Mouse (Mus musculus) adrenal gland, postnatal 10 days (tissue): Measurements from ENCODE around the gene Slc1a7. TPM values are rescaled to one million over a fixed set of nuclear protein-coding genes. Genes with fewer than 3 reads are reported as not detected.

Experiments
- DNase-seq: peaks from one replicate; pipeline ENCODE4 v3.0.0; 2021; ENCODE audit warnings: mixed read lengths
- total RNA-seq, 2 experiments: library from RNA; stranded (reverse); gene quantifications; 2 replicates each; pipeline ENCODE4 v1.2.3; 2021

Slc1a7 gene
- total RNA-seq, 2 experiments from 2014 or later, result 0.15 to 0.39 TPM

DNA sequence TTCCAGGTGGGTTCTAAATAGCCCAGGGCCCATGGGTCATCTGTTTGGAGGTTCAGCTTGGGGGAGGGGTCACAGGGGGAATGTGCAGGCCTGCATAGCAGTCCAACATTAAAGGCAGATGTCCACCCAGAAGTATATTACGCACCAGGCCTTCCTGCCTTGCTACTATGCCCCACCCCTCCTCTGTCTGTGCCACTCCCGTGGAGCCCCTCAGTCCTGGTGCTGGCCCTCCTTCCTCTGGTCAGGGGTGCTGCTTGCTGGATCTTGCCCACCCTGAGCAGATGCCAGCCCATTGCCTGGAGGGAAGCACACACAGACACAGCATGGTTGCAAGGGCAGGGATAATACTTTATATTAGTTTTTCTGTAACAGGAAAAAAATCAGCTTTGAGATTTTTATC, 46.3 kb downstream of the Slc1a7 start:
- DNase-seq, result no peak

DNA sequence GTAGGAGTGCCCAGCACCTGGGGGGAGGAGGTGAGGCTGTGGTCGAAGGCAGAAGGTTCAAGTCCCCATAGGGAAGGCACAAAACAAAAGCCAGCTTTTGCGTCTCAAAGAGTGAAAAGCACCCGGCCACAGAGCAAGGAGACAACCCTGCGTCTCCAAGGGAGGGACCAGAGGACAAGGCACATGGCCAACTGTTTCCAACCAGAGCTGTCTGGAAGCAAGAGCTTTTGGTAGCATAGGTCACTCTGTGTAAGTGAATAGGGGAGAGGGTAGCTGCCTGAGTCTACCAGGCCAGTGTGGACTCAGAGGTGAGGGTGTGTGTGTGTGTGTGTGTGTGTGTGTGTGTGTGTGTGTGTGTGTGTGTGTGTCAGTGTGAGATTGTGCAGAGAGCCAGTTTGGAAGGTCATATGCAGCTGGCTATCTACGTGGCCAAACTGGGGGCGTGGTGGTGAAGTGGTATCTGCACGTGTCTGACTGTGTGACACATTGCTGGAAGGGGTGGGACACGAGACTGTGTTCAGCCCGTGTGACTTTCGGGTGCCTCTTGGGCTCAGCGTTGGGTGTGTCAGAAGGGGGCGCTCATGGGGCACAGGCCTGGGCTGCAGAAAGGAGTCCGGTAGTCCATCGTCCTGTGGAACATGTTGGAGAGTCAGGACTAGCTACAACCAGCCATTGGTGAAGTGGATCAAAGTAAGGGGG, 47.1 kb downstream of the Slc1a7 start:
- peak; percentile 78 for DNase-seq

DNA sequence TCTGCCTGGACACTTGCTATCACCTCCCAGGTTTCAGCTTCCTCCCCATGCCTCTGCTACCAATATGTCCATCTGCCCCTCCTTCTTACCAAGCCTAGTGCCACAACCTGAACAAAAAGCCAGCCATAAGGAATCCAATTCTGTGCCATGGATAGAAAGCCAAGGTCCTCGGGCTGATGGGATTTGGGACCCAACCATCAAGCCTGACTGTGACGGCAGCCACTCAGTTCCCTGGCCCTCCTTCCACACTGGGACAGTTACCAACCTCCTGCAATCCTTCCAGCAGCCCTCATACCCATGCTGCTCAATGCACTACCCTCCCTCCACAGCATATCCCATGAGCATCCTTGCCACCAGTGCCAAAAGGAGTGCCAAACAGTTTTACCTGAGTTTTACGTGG, 48.2 kb downstream of the Slc1a7 start:
- DNase-seq, result peak; percentile 59

DNA sequence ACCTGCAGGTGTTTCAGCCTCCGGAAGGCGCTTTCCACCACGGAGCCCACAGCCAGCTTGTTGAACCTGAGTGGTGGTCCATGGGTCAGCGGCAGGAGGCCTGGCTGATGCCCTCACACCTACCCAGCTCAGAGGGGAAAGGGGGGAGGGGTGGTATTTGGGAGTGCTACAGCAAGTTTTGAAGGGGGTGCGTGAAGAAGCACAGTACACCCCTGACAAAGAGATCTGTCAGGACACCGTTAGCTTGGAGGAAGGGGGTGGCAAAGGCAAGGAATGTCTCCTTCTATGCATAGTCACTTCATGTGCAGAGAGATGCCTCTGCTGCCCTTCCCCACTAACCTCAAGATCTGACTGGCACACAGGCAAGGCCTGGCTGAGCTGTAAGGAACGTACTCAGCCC, 49.7 kb downstream of the Slc1a7 start:
- no peak for DNase-seq

DNA sequence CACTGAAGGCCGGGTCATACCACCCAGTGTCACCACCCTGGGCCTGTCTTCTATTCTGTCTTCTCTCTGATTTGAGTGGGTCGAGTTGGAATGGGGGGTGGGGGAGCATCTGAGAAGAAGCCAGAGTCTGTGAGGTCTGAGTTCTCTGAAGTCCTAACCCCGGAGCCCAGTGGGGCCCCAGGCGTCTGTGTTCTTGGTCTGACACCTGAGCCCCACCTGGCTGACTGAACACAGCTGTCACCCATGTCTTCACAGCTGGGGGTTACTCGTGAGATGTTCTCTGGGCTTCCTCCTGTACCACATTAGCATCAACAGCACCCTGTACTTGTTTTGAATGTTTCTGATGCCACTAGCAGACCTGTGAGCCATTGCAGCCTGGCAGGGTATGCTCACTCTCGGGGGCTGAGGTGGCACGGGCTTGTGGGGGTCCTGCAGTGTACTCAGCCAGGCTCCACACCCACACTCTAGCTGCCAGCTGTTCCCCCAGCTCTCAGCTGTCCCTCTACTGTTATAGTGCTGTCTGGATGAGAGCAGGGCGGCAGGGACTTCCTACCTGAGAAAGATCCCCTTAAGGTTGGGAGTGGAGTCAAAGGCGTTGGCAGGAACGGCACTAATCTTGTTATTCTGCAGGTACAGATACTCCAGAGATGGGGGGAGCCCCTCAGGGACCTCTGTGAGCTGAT, 50.2 kb downstream of the Slc1a7 start:
- no peak for DNase-seq

DNA sequence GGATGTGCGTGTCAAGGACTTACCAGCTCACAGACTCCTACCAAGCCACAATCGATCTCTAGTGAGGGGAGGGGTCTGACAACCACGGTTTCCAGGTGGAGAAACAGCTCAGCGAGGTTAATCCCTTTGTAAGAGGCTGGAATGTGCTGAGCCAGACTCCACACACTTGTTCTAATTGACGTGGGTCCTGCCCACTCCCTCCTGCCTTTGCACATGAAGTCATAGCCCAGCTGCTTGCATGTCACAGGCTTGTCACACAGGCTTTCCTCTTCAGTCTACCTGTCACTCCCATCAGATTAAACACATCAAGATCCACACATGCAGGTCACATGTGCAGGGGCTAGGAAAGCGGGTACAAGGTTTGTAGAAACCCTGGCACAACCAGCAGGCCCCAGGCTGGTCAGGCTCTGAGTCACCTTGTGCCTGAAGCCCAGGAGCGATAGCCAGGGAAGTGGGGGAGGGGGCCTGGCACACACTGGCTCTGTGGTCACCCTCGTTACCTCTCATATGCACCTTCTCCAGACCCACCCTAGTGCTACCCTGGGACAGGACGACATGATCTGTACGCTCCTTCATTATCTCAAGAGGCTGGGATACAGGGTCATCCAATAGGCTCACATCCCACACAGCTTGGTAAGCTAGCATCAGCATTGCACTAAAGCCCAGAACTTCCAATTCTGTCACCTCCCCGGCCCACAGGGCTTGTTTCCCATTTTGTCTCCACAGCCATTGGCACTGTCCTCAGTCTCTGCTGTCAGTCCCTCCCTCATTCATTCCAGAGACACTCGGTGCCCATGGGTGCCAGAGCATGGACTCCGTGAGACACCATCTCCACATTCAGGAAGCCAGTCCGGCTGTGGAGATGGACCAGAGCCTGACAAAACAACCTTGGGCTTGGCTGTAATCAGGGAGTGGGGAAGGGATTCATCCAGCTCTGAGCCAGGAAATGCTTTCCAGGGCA, 51.1 kb downstream of the Slc1a7 start:
- no peak for DNase-seq

DNA sequence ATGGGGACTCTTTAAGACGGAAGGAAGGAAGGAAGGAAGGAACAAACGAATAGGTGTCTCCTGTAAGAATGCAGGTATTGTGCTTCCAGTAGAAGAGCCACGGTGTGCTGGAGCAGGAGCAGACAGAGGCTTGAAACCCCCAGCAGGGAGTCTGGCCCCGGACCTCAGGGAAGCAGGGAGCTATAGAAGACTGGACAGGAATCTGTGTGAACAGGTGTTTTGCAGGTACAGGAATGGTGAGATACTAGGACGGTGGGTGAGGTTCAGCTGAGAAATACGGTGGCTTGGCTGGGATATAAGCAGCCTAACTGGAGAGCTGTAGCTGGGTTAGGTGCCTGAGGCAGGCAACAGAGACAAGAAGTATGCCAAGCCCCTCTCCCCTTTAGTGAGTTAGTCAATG, 52.0 kb downstream of the Slc1a7 start:
- DNase-seq, result no peak

DNA sequence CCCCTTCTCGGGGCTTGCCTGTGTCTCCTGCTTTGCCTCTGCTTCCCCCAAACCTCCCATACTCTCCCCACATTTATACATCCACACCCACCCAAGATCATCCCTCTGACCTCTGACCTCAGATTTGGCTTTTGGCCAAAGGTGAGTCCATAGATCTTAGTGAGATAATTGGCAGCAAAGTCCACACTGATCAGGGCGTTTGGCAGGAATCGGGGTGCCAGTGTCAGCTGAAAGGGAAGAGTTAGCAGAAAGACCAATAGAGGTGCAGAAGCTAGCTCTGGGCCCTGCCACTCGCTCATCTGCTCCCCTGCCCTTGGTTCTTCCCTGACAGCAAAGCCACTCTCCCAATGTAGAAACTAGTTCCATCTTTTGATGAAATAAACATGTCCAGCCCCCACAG, 55.1 kb downstream of the Slc1a7 start:
- no peak for DNase-seq

DNA sequence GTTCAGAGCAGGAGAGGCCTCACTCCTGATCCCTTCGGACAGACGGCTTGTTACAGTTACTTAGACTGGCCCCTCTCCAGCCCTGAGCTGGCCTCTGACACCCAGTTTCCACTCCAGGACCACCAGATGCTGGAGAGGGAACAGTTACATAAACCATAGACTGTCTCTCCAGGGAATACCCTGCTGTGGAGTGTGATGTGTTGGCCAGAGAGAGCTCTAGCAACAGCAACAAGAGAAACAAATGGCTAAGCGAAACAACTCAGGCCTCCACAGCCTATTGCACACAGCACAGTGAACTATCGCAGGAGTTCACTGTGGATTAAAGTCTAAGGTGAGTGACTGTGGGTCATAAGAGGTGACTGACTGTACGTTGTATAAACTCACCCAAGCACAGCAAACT, 56.5 kb downstream of the Slc1a7 start:
- DNase-seq, result peak; percentile 24

DNA sequence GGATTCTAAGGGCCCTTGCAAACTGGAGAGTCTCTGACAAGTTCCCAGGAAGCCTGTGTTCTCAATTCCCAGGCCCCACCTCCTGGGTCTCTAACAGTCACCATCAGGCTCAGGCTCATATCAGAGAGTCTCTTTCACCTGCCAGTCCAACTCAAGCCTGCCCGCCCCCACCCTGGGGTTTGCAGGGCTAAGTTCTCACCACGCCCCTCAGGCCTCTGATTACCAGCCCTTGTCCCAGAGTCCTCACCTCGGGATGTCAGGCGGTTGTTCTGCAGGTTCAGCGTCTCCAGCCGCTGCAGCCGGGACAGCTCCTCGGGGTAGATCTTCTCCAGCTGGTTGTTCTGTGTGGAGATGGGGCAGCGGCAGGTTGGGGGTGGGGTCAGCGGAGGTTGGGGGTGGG, 57.1 kb downstream of the Slc1a7 start:
- DNase-seq, result no peak

DNA sequence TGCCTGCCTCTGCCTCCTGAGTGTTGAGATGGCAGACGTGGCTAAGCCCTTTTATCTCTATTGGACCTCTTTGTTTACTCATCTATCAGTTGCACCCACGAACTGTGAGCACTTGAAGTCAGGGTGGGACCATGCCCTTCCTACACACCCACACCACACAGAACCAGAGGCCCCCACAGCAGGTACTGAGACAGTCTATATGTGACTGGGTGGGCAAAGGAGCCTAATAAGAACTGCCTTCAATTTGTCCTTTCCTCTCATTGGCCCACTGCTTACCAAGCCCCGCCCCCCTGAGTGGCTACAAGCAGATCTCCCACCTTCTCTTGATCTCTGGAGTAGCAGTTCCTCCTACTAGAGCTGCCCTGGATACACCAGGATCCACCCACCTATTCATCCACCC, 58.1 kb downstream of the Slc1a7 start:
- no peak for DNase-seq

DNA sequence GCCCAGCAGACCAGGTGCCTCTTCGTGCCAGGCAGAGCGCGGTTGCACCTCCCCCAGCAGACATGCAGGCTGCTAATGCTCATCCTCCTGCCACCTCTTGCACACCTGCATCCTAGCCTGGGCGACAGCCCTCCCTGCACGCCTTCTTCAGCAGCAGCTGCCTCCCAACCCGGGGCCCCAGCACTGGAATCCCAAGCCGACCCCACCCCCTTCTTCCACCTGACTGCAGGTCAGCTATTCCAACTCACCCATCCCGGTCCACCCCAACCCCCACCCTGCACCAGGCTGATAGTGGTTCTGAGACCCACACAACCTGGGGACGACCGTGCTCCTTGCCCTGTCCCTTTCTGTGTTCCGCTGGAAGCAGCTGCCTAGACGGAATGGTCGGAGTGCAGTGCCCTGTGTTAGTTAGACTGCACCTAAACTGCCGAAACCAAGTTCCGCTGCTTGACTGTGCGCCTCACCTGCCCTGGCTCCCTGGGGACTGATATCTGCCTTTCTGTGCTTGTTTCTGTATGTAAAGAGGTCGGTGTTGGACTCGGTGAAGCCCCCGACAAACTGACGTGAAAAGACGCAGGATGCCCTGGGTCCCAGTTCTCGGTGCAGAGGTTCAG, 62.9 kb downstream of the Slc1a7 start:
- DNase-seq, result no peak

DNA sequence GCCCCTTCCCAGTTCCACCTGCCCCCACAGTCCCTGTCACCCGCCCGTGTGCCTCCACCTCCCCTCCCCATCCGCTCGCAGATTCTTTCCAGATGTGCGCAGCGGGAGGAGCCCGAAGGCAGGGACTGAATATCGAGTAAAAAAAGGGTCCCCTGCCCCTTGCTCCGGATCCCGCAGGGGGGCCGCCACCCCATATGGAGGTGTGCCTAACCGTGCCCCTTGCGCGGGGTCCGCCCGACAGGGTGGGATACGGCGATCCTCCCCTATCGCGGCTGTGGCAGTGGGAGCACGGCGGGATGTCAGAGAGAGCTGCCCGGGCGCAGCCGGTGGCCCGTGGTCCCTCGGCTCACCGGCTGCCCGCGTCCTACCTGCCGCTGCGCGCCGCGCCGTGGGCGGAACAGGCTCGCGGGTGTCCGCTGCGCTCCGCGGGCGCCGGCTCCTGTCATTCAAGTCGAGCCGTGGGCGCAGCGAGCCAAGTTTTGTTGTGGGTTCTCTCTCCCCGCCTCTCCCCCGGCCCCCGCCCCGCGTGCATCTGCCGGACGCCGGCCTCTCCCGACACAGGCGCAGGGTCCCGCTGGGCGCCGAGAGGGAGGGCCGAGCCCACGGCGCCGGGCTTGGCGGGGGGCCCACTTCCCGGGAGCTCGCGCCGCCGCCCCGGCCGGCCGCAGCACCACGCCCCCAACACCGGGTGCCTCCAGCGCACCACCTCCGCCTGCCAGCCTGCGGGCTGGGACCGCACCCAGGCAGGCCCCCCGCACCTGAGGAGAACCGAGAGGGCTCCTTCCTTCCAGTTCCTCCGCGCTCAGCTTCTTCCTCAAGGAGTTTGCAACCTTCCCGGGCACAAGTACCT, 63.6 kb downstream of the Slc1a7 start:
- DNase-seq, result peak; percentile 65

DNA sequence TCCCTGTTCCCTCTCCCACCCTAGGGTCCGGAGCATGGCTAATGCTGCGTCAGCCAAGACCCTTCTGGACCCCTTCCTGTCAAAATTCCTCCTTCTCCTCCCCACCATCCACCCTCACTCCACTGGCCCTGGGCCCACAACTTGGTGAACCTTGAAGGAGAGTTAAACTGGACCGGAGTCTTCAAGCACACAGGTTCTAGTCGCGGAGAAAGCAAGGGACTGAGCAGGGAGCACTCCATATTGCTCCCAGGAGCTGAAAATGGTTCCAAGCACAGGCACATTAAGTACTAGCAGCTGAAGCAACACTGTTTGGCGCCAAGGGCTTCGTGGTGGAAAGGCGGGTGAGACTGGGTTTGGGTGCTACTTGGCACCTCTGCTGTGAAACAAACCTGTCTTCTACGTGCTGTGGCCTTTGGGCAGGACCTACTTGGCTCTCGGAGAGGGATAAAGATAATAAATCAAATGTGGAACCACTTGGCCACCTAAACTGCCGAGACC, 64.3 kb downstream of the Slc1a7 start:
- peak; percentile 41 for DNase-seq

DNA sequence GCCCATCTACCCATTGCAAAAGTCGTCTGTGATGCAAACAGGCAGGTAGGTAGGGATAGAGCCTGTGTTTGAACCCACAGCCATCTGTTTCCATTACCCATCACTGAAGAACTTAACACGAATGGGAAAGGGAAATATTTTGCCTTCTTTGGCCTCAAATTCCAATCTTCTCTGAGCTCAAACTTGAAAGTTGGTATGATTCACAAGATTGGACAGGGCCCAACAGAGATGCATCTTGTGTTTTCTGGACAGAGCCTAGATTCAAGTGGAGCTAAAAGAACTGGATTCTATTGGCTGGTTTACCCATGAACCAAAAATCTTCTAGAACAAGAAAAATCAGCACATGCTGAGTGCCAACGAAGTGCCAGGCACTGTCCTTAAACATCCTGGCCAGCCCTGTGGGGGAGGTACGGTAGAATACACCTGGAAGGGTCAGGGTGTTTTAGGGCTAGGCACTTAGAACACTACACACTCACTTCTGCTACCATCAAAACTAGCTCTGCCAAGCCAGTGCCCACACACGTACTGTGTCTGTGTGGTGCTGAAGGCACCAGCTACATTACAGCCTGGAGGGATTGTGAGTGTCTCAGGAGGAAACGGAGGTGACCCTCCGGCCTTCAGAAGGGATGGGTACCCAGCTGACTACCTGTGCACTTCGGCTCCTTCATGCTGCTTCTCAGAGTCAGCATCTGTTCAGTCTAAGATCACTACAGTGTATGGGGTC, 65.1 kb downstream of the Slc1a7 start:
- DNase-seq, result no peak

DNA sequence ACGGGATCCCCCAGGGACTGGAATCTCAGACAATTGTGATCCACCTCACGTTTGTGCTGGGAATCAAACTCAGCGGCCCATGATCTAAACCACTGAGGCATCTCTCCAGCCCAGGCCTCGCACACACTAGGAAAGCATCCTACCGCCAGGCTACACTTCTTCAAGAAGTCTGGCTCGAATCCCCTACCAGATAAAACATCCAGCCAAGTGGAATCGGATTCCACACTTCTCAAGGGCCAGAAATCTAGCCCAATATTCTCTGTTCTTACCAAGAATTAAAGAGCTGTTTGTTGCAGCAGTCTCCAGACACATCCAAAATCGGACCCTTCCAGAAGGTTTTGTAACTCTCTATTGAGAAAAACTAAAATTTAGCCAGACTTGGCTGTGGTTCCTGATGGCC, 68.9 kb downstream of the Slc1a7 start:
- no peak for DNase-seq

DNA sequence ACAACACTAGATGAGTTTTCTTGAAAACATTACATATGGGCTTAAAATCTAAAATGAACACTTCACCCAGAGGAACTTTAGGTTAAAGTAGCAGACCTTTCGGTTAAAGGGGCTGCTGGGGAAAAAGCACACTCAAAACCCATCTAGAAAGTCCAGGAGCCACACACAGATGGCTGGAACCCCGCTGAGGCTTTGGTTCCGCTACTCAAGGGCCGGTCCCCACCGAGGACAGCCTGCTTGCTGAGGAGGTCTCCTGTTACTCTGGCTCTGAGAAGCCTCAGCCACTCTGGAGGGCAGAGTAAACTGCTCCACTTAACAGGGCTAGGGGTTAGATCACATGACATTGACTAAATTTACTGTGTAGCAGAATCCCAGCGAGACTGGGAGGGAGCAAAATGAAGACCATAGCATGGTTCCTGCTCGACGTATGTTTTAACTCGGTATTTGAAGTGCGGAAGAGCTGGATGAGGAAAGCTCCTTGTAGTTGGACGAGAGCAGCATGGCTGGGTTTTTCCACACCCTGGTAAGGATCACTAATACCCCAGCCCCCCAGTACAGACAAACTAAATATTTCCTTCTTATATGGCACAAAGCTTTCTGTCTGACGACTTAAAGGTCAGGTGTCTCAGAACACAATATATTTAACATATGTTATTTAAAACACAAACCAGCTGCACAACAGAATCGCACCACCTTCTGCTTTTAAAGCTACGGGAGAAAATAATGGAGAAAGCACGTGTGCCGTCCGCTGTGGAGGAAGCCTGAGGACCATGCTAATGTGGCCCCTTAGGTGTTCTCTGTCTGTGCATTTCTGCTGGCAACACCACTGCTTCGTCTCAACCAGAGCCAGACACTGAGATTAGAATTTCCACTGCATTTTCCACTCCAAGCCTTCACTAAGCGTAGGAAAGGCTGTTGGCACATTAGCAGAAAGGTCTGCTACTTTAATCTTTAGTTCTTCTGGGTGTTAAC, 77.3 kb downstream of the Slc1a7 start:
- no peak for DNase-seq

DNA sequence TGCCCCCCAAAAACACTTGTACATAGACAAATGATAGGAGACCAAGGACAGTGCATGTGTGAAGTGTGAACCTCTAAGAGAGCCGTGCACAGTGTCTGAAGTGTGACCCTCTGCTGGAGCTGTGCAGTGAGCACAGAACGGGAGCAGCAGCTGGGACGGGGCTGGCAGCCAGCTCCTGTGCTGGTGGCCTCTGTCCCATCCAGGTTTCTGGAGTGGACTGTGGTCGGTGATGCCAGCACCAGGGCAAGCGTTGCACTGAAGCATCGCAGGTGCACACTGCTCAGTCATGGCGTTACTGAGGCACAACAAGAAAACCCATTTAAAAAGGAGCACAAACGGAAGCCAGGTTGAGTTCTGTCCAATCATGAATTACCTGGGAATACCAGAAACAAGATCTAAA, 78.0 kb downstream of the Slc1a7 start:
- no peak for DNase-seq

DNA sequence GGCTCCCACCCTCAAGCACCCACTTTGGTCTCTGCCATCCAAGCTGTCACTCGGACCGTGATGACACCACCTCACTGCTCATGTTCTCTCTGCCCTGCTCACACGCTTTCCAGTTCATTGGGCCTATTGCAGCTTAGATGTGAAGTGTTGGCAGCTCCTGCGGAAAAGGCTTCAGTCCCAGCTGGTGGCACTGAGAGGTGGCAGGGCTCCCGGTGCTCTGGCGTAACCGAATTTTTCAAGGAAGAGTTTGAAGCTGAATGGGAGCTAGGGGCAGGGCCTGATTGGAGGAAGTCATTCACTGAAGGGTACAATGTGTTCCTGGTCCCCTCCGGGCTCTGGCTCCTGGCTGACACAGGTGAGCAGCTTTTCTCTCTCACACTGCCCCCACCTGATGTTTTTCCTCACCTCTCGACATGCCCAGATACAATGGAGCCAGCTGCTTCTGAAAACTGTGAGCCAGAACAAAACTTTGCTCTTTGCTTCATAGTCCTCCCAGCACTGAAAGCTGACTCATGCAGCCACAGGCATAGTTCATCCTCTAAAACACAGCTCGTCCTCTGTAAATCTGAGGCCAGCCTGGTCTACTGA, 83.6 kb downstream of the Slc1a7 start:
- peak; percentile 42 for DNase-seq
